Mouse (Mus musculus) 3134 (cell line): ENCODE data around the gene Dcst1.
A peak's percentile ranks its signal among the peaks of the same experiment; 100 is the strongest.

ENCODE experiments used
- DNase-seq: peaks from one replicate; pipeline ENCODE4 v3.0.0-alpha.2; 2011; ENCODE audit warnings: low spot score; ENCODE audit not compliant: insufficient read length; ENCODE audit errors: extremely low read depth

The Dcst1 gene

GRCm38 (mm10) chr3:89316833-89317232, 48.2 kb downstream of the Dcst1 start:
- peak; percentile 71 for DNase-seq

- DNase-seq, result no peak
These were observed 48.9 kb downstream of the Dcst1 start for GRCm38 (mm10) chr3:89315930-89316831.

GRCm38 (mm10) chr3:89315195-89315929, 49.7 kb downstream of the Dcst1 start:
- DNase-seq, result peak; percentile 78

GRCm38 (mm10) chr3:89314791-89315190, 50.3 kb downstream of the Dcst1 start:
- DNase-seq, result no peak

GRCm38 (mm10) chr3:89314340-89314739, 50.7 kb downstream of the Dcst1 start:
- DNase-seq, result no peak

GRCm38 (mm10) chr3:89308089-89308488, 57.0 kb downstream of the Dcst1 start:
- peak; percentile 62 for DNase-seq

- DNase-seq, result no peak
These were observed 59.3 kb downstream of the Dcst1 start for GRCm38 (mm10) chr3:89305551-89306325.

GRCm38 (mm10) chr3:89305105-89305504, 59.9 kb downstream of the Dcst1 start:
- no peak for DNase-seq

- DNase-seq, result no peak
These were observed 60.6 kb downstream of the Dcst1 start for GRCm38 (mm10) chr3:89304440-89304839.

- DNase-seq, result no peak
These were observed 64.5 kb downstream of the Dcst1 start for GRCm38 (mm10) chr3:89300514-89300913.
